Mouse (Mus musculus): Measurements from ENCODE around the gene Rin2. TPM values are rescaled to one million over a fixed set of nuclear protein-coding genes. Genes with fewer than 3 reads are reported as not detected.

Gene Rin2
- polyA plus RNA-seq, 1 experiment from 2014 or later: 33.0 TPM

GRCm38 (mm10) chr2:145668135-145668534 lies 6.9 kb upstream of the Rin2 start:
- no peak for ATAC-seq (ENCODE audit: insufficient number of reproducible peaks, insufficient read depth, low FRiP score, low TSS enrichment, low read depth)
- WGBS: 74% methylated on average over 4 of the region's 4 CpGs
- Histone ChIP-seq H3K27me3 (no peaks in the 10 kb centered on the region), H3K4me3 (no peak overlapping the region), H3K4me2 (no peak overlapping the region), H3K4me1 (0 out of 2 replicates have a peak, but pooled peaks cover 2% of the 10 kb centered on the region), H3K36me3 (no peaks in the 10 kb centered on the region), H3K9me3 (no peaks in the 10 kb centered on the region), H3K9ac (no peak overlapping the region), H3K27ac (no peak overlapping the region)

- no peak overlapping the region for H3K4me3 ChIP-seq
- no peaks in the 10 kb centered on the region for H3K27me3 ChIP-seq
- no peaks in the 10 kb centered on the region for H3K36me3 ChIP-seq
- H3K4me2 ChIP-seq: no peak overlapping the region
- no peak overlapping the region for H3K9ac ChIP-seq
- H3K27ac ChIP-seq: no peak overlapping the region
- H3K4me1 ChIP-seq: peaks cover 16% of the 10 kb centered on the region
- 75% methylated on average over 4 of the region's 4 CpGs for WGBS
- H3K9me3 ChIP-seq: no peaks in the 10 kb centered on the region
- no peak for ATAC-seq (ENCODE audit: insufficient number of reproducible peaks, insufficient read depth, low FRiP score, low TSS enrichment, low read depth)
Measured at GRCm38 (mm10) chr2:145670131-145670530, 4.9 kb upstream of the Rin2 start.

GRCm38 (mm10) chr2:145674496-145675141 lies 396 bp upstream of the Rin2 start:
- peak; percentile 24 for ATAC-seq (ENCODE audit: insufficient number of reproducible peaks, insufficient read depth, low FRiP score, low TSS enrichment, low read depth)
- H3K9me3 ChIP-seq: no peaks in the 10 kb centered on the region
- peaks cover 33% of the 10 kb centered on the region for H3K4me1 ChIP-seq
- H3K4me3 ChIP-seq: peak overlapping the region; percentile 65
- H3K4me2 ChIP-seq: peak overlapping the region; percentile 81
- WGBS: 3% methylated on average over 21 of the region's 23 CpGs
- H3K27ac ChIP-seq: peak overlapping the region; percentile 82
- no peaks in the 10 kb centered on the region for H3K36me3 ChIP-seq
- H3K27me3 ChIP-seq: no peaks in the 10 kb centered on the region
- peak overlapping the region; percentile 81 for H3K9ac ChIP-seq

GRCm38 (mm10) chr2:145675756-145676543 lies 935 bp downstream of the Rin2 start:
- peak; percentile 10; the same call in 1 of the 2 replicates for ATAC-seq (ENCODE audit: insufficient number of reproducible peaks, insufficient read depth, low FRiP score, low TSS enrichment, low read depth)
- H3K9me3 ChIP-seq: no peaks in the 10 kb centered on the region
- peak overlapping the region; percentile 81 for H3K9ac ChIP-seq
- 6% methylated on average over 27 of the region's 27 CpGs for WGBS
- H3K27me3 ChIP-seq: no peaks in the 10 kb centered on the region
- H3K4me2 ChIP-seq: peak overlapping the region; percentile 81
- H3K27ac ChIP-seq: peak overlapping the region; percentile 82
- peak overlapping the region; percentile 65 for H3K4me3 ChIP-seq
- peaks cover 41% of the 10 kb centered on the region for H3K4me1 ChIP-seq
- H3K36me3 ChIP-seq: no peaks in the 10 kb centered on the region

GRCm38 (mm10) chr2:145676544-145676925 lies 1.5 kb downstream of the Rin2 start:
- Histone ChIP-seq H3K4me3 (peak overlapping the region; percentile 65; the same call in 1 of the 2 replicates), H3K9ac (no peak overlapping the region; the same call in 1 of the 2 replicates), H3K4me2 (peak overlapping the region; percentile 81), H3K36me3 (no peaks in the 10 kb centered on the region), H3K4me1 (peaks cover 47% of the 10 kb centered on the region), H3K27ac (no peak overlapping the region), H3K9me3 (no peaks in the 10 kb centered on the region), H3K27me3 (no peaks in the 10 kb centered on the region)
- no peak for ATAC-seq (ENCODE audit: insufficient number of reproducible peaks, insufficient read depth, low FRiP score, low TSS enrichment, low read depth)
- 39% methylated on average over 3 of the region's 3 CpGs for WGBS

GRCm38 (mm10) chr2:145676936-145677335 lies 1.9 kb downstream of the Rin2 start:
- WGBS: 71% methylated on average over 2 of the region's 2 CpGs
- peak overlapping the region; percentile 81; the same call in 1 of the 2 replicates for H3K4me2 ChIP-seq
- no peak overlapping the region for H3K27ac ChIP-seq
- H3K9ac ChIP-seq: no peak overlapping the region
- H3K4me3 ChIP-seq: no peak overlapping the region
- peaks cover 48% of the 10 kb centered on the region for H3K4me1 ChIP-seq
- no peaks in the 10 kb centered on the region for H3K36me3 ChIP-seq
- no peaks in the 10 kb centered on the region for H3K9me3 ChIP-seq
- no peaks in the 10 kb centered on the region for H3K27me3 ChIP-seq
- no peak for ATAC-seq (ENCODE audit: insufficient number of reproducible peaks, insufficient read depth, low FRiP score, low TSS enrichment, low read depth)

GRCm38 (mm10) chr2:145680141-145680540 lies 5.1 kb downstream of the Rin2 start:
- no peaks in the 10 kb centered on the region for H3K36me3 ChIP-seq
- peaks cover 53% of the 10 kb centered on the region for H3K4me1 ChIP-seq
- no peak for ATAC-seq (ENCODE audit: insufficient number of reproducible peaks, insufficient read depth, low FRiP score, low TSS enrichment, low read depth)
- no peak overlapping the region for H3K9ac ChIP-seq
- WGBS: 70% methylated on average over 2 of the region's 2 CpGs
- H3K4me2 ChIP-seq: no peak overlapping the region
- no peaks in the 10 kb centered on the region for H3K9me3 ChIP-seq
- H3K27ac ChIP-seq: 0 out of 2 replicates have a peak overlapping the region, but pooled peaks have one; percentile 55
- H3K27me3 ChIP-seq: no peaks in the 10 kb centered on the region
- no peak overlapping the region for H3K4me3 ChIP-seq

GRCm38 (mm10) chr2:145680762-145681161 lies 5.7 kb downstream of the Rin2 start:
- H3K4me2 ChIP-seq: no peak overlapping the region
- WGBS: 73% methylated on average over 9 of the region's 9 CpGs
- no peak overlapping the region for H3K9ac ChIP-seq
- peaks cover 50% of the 10 kb centered on the region for H3K4me1 ChIP-seq
- H3K27ac ChIP-seq: peak overlapping the region; percentile 55; the same call in 1 of the 2 replicates
- no peak for ATAC-seq (ENCODE audit: insufficient number of reproducible peaks, insufficient read depth, low FRiP score, low TSS enrichment, low read depth)
- no peaks in the 10 kb centered on the region for H3K9me3 ChIP-seq
- no peaks in the 10 kb centered on the region for H3K36me3 ChIP-seq
- no peaks in the 10 kb centered on the region for H3K27me3 ChIP-seq
- H3K4me3 ChIP-seq: no peak overlapping the region

- no peak overlapping the region for H3K4me2 ChIP-seq
- 59% methylated on average over 4 of the region's 4 CpGs for WGBS
- no peak overlapping the region for H3K4me3 ChIP-seq
- no peaks in the 10 kb centered on the region for H3K27me3 ChIP-seq
- ATAC-seq (ENCODE audit: insufficient number of reproducible peaks, insufficient read depth, low FRiP score, low TSS enrichment, low read depth): no peak
- H3K36me3 ChIP-seq: no peaks in the 10 kb centered on the region
- H3K9ac ChIP-seq: no peak overlapping the region
- H3K4me1 ChIP-seq: peaks cover 43% of the 10 kb centered on the region
- H3K9me3 ChIP-seq: no peaks in the 10 kb centered on the region
- no peak overlapping the region for H3K27ac ChIP-seq
Measured at GRCm38 (mm10) chr2:145681626-145682025, 6.6 kb downstream of the Rin2 start.

GRCm38 (mm10) chr2:145682924-145683323 lies 7.9 kb downstream of the Rin2 start:
- no peak overlapping the region for H3K4me2 ChIP-seq
- H3K4me1 ChIP-seq: peaks cover 40% of the 10 kb centered on the region
- H3K36me3 ChIP-seq: no peaks in the 10 kb centered on the region
- H3K27ac ChIP-seq: no peak overlapping the region
- WGBS: 49% methylated on average over 3 of the region's 3 CpGs
- no peak overlapping the region for H3K9ac ChIP-seq
- H3K9me3 ChIP-seq: no peaks in the 10 kb centered on the region
- H3K27me3 ChIP-seq: no peaks in the 10 kb centered on the region
- ATAC-seq (ENCODE audit: insufficient number of reproducible peaks, insufficient read depth, low FRiP score, low TSS enrichment, low read depth): no peak
- no peak overlapping the region for H3K4me3 ChIP-seq

- Histone ChIP-seq H3K4me2 (no peak overlapping the region), H3K27me3 (no peaks in the 10 kb centered on the region), H3K9ac (no peak overlapping the region), H3K9me3 (no peaks in the 10 kb centered on the region), H3K36me3 (no peaks in the 10 kb centered on the region), H3K4me3 (no peak overlapping the region), H3K27ac (peak overlapping the region; percentile 48; the same call in 1 of the 2 replicates), H3K4me1 (peaks cover 39% of the 10 kb centered on the region)
- ATAC-seq (ENCODE audit: insufficient number of reproducible peaks, insufficient read depth, low FRiP score, low TSS enrichment, low read depth): no peak
- WGBS: 77% methylated on average over 3 of the region's 3 CpGs
Measured at GRCm38 (mm10) chr2:145683536-145683935, 8.5 kb downstream of the Rin2 start.

- H3K36me3 ChIP-seq: no peaks in the 10 kb centered on the region
- H3K27me3 ChIP-seq: no peaks in the 10 kb centered on the region
- ATAC-seq (ENCODE audit: insufficient number of reproducible peaks, insufficient read depth, low FRiP score, low TSS enrichment, low read depth): no peak
- no peak overlapping the region for H3K4me3 ChIP-seq
- no peak overlapping the region for H3K27ac ChIP-seq
- no peak overlapping the region for H3K9ac ChIP-seq
- peaks cover 34% of the 10 kb centered on the region for H3K4me1 ChIP-seq
- WGBS: 92% methylated on average over 1 of the region's 1 CpGs
- H3K9me3 ChIP-seq: no peaks in the 10 kb centered on the region
- H3K4me2 ChIP-seq: no peak overlapping the region
Measured at GRCm38 (mm10) chr2:145684151-145684550, 9.1 kb downstream of the Rin2 start.

Measured in embryonic facial prominence, embryonic 13.5 days (tissue).